9 mouse cellular contexts compared by ENCODE assay signal in genomic region chr11:106037418-106037751, GRCm38 (mm10). TPM values are rescaled to one million over a fixed set of nuclear protein-coding genes. Genes with fewer than 3 reads are reported as not detected.
A peak's percentile ranks its signal among the peaks of the same experiment; 100 is the strongest.
DNase-seq lines count a peak whose midpoint lies in the region; ATAC-seq and TF ChIP-seq lines count a peak whose summit lies in the region.
"Had no signal": no experiment of that assay in that cellular context is flagged by ENCODE, and none has a peak within 500 bp of the region (broad histone marks: within the 10 kb centered on the region; RNA-seq: fewer than 3 reads in every experiment).

No protein-coding gene starts in this region.

- H3K4me1 ChIP-seq in kidney, adult 2 months (ENCODE audit: control insufficient read depth, insufficient read depth, low read length) = peaks cover 4% of the 10 kb centered on the region; the same call in 1 of the 2 replicates
- H3K4me1 ChIP-seq in bone marrow, adult 2 months (ENCODE audit: control insufficient read depth, insufficient read depth, low read length) = peaks cover 1% of the 10 kb centered on the region; the same call in 1 of the 2 replicates
- H3K4me1 ChIP-seq in erythroblast, embryonic 14.5 days (ENCODE audit: control insufficient read depth) = peaks cover 29% of the 10 kb centered on the region
- H3K4me1 ChIP-seq in intestine, postnatal 0 days (replicated peaks; ENCODE audit: control insufficient read depth, insufficient read depth, low read length) = 0 out of 2 replicates have a peak, but pooled peaks cover 3% of the 10 kb centered on the region
- peaks cover 52% of the 10 kb centered on the region for H3K4me1 ChIP-seq in liver, embryonic 15.5 days (replicated peaks)

- no peaks in the 10 kb centered on the region for H3K36me3 ChIP-seq in kidney, adult 2 months (ENCODE audit: control insufficient read depth, insufficient read depth, low read length)
- peaks cover 15% of the 10 kb centered on the region for H3K36me3 ChIP-seq in erythroblast, embryonic 14.5 days (ENCODE audit: control insufficient read depth)
- H3K36me3 ChIP-seq in intestine, postnatal 0 days (ENCODE audit: control insufficient read depth, insufficient read depth) = no peaks in the 10 kb centered on the region
- H3K36me3 ChIP-seq in liver, embryonic 15.5 days (replicated peaks) = peaks cover 4% of the 10 kb centered on the region; the same call in 1 of the 2 replicates

- 1% methylated on average over 13 of the region's 13 CpGs for WGBS in kidney, adult 2 months
- WGBS in bone marrow, adult 2 months = 1% methylated on average over 13 of the region's 13 CpGs
- WGBS in intestine, postnatal 0 days = under 1% methylated on average over 13 of the region's 13 CpGs
- WGBS in liver, embryonic 15.5 days (ENCODE audit: insufficient replicate concordance) = 0% methylated on average over 13 of the region's 13 CpGs

- H3K27ac ChIP-seq in kidney, adult 2 months (ENCODE audit: insufficient read depth, low read depth, low read length) = no peak overlapping the region
- peak overlapping the region; percentile 83 for H3K27ac ChIP-seq in bone marrow, adult 2 months (ENCODE audit: control insufficient read depth, insufficient read depth, low read depth, low read length, poor library complexity)
- peak overlapping the region; percentile 90 for H3K27ac ChIP-seq in intestine, postnatal 0 days (ENCODE audit: low read depth, low read length)
- peak overlapping the region; percentile 89 for H3K27ac ChIP-seq in liver, embryonic 15.5 days (replicated peaks)

- H3K4me2 ChIP-seq in intestine, postnatal 0 days (replicated peaks; ENCODE audit: low read depth) = peak overlapping the region; percentile 75
- H3K4me2 ChIP-seq in liver, embryonic 15.5 days = peak overlapping the region; percentile 81

- ATAC-seq in intestine, postnatal 0 days = no peak
- ATAC-seq in liver, embryonic 15.5 days (ENCODE audit: insufficient read depth) = no peak

- peak overlapping the region; percentile 91 for H3K9ac ChIP-seq in intestine, postnatal 0 days (ENCODE audit: low read depth, low read length)
- H3K9ac ChIP-seq in liver, embryonic 15.5 days = peak overlapping the region; percentile 98

- no peak for TF ChIP-seq POLR2A in kidney, adult 2 months (IDR thresholded peaks at IDR 0.05; ENCODE audit: low read depth, low read length)
- TF ChIP-seq POLR2A in bone marrow, adult 2 months (IDR thresholded peaks at IDR 0.05; ENCODE audit: borderline replicate concordance, control insufficient read depth, low read depth, low read length) = no peak

- H3K4me3 ChIP-seq in kidney, adult 2 months (ENCODE audit: insufficient read depth, low read depth, low read length) = peak overlapping the region; percentile 89
- peak overlapping the region; percentile 94 for H3K4me3 ChIP-seq in bone marrow, adult 2 months (replicated peaks; ENCODE audit: control insufficient read depth, low read depth, low read length)
- peak overlapping the region; percentile 87 for H3K4me3 ChIP-seq in erythroblast, embryonic 14.5 days (replicated peaks)
- peak overlapping the region; percentile 97 for H3K4me3 ChIP-seq in intestine, postnatal 0 days (ENCODE audit: low read depth, low read length)
- H3K4me3 ChIP-seq in liver, embryonic 15.5 days (replicated peaks) = peak overlapping the region; percentile 100

- no peaks in the 10 kb centered on the region for H3K9me3 ChIP-seq in erythroblast, embryonic 14.5 days (ENCODE audit: control insufficient read depth, low read length)
- H3K9me3 ChIP-seq in intestine, postnatal 0 days (ENCODE audit: control insufficient read depth) = no peaks in the 10 kb centered on the region
- no peaks in the 10 kb centered on the region for H3K9me3 ChIP-seq in liver, embryonic 15.5 days (replicated peaks)

- DNase-seq in kidney, adult 2 months = no peak
- no peak for DNase-seq in kidney, adult 9 months
- DNase-seq in retina, postnatal 7 days (ENCODE audit: low read depth, low spot score) = peak; percentile 50
- DNase-seq in gastrocnemius, postnatal 14 days = no peak

- no peak for TF ChIP-seq CTCF in kidney, adult 2 months (conservative IDR thresholded peaks at IDR 0.05; ENCODE audit: insufficient read depth, insufficient read length, low read depth, low read length)
- TF ChIP-seq CTCF in bone marrow, adult 2 months (IDR thresholded peaks at IDR 0.05; ENCODE audit: control insufficient read depth, insufficient read depth, low read length) = no peak
- TF ChIP-seq CTCF in intestine, postnatal 0 days (IDR thresholded peaks at IDR 0.05; ENCODE audit: low read depth) = peak; percentile 42

- no peaks in the 10 kb centered on the region for H3K27me3 ChIP-seq in kidney, adult 2 months (replicated peaks; ENCODE audit: control insufficient read depth, insufficient read depth, low read length)
- H3K27me3 ChIP-seq in erythroblast, embryonic 14.5 days (ENCODE audit: control insufficient read depth) = no peaks in the 10 kb centered on the region
- H3K27me3 ChIP-seq in intestine, postnatal 0 days (replicated peaks; ENCODE audit: control insufficient read depth, insufficient read depth, low read length) = no peaks in the 10 kb centered on the region
- H3K27me3 ChIP-seq in liver, embryonic 15.5 days = no peaks in the 10 kb centered on the region

- intact Hi-C loops in gastrocnemius, postnatal 14 days (cut with DNase I; ENCODE audit: low total_unique reads) = no loop called here

RNA-seq across cellular contexts. Expression of gene Dcaf7, which starts 0.7 kb away (rescaled TPM):
- 34.1 and 37.7 TPM in 2 replicates for polyA plus RNA-seq in kidney, adult 2 months (2012; rRNA removed)
- polyA plus RNA-seq in bone marrow, adult 2 months (2011; ENCODE audit: insufficient read depth, insufficient read length, low replicate concordance, missing spikeins) = 15.9 and 16.9 TPM in 2 replicates
- polyA plus RNA-seq in erythroblast, embryonic 14.5 days (2012) = 0.91 and 0.92 TPM in 2 replicates
- 30.8 and 31.3 TPM in 2 replicates for polyA plus RNA-seq in intestine, postnatal 0 days (2015; fragmentation: Nextera tagmentation; extraction: Ambion mirVana)
- polyA plus RNA-seq in liver, embryonic 15.5 days (2015; fragmentation: Nextera tagmentation; extraction: Ambion mirVana) = 26.6 and 29.6 TPM in 2 replicates
- total RNA-seq in gastrocnemius, postnatal 14 days (2021) = 10 to 100 TPM; 31.4 to 34.0 TPM

RNA-seq across cellular contexts. Expression of gene Taco1, which starts 28.5 kb away (rescaled TPM):
- polyA plus RNA-seq in kidney, adult 2 months (2012; rRNA removed) = 21.3 and 21.4 TPM in 2 replicates
- polyA plus RNA-seq in bone marrow, adult 2 months (2011; ENCODE audit: insufficient read depth, insufficient read length, low replicate concordance, missing spikeins) = 6.6 and 11.8 TPM in 2 replicates
- polyA plus RNA-seq in erythroblast, embryonic 14.5 days (2012) = 0.49 and 0.57 TPM in 2 replicates
- 9.0 and 9.2 TPM in 2 replicates for polyA plus RNA-seq in intestine, postnatal 0 days (2015; fragmentation: Nextera tagmentation; extraction: Ambion mirVana)
- 6.1 and 6.4 TPM in 2 replicates for polyA plus RNA-seq in liver, embryonic 15.5 days (2015; fragmentation: Nextera tagmentation; extraction: Ambion mirVana)
- total RNA-seq in gastrocnemius, postnatal 14 days (2021) = 10 to 100 TPM; 38.8 to 42.5 TPM

RNA-seq across cellular contexts. Expression of gene Kcnh6, which starts 29.5 kb away (rescaled TPM):
- 0.04 and 0.06 TPM in 2 replicates for polyA plus RNA-seq in kidney, adult 2 months (2012; rRNA removed)
- polyA plus RNA-seq in bone marrow, adult 2 months (2011; ENCODE audit: insufficient read depth, insufficient read length, low replicate concordance, missing spikeins) = not detected in 2 replicates
- not detected in 2 replicates for polyA plus RNA-seq in erythroblast, embryonic 14.5 days (2012)
- polyA plus RNA-seq in intestine, postnatal 0 days (2015; fragmentation: Nextera tagmentation; extraction: Ambion mirVana) = 0.94 and 1.6 TPM in 2 replicates
- 0.05 and 0.07 TPM in 2 replicates for polyA plus RNA-seq in liver, embryonic 15.5 days (2015; fragmentation: Nextera tagmentation; extraction: Ambion mirVana)
- total RNA-seq in gastrocnemius, postnatal 14 days (2021) = not detected

RNA-seq across cellular contexts. Expression of gene Ace3, which starts 42.9 kb away (rescaled TPM):
- 0.06 and 0.07 TPM in 2 replicates for polyA plus RNA-seq in kidney, adult 2 months (2012; rRNA removed)
- polyA plus RNA-seq in bone marrow, adult 2 months (2011; ENCODE audit: insufficient read depth, insufficient read length, low replicate concordance, missing spikeins) = not detected in 2 replicates
- not detected in 2 replicates for polyA plus RNA-seq in erythroblast, embryonic 14.5 days (2012)
- not detected in 2 replicates for polyA plus RNA-seq in intestine, postnatal 0 days (2015; fragmentation: Nextera tagmentation; extraction: Ambion mirVana)
- not detected in 2 replicates for polyA plus RNA-seq in liver, embryonic 15.5 days (2015; fragmentation: Nextera tagmentation; extraction: Ambion mirVana)
- not detected for total RNA-seq in gastrocnemius, postnatal 14 days (2021)
- total RNA-seq: hematopoietic stem cell, adult 5-6 weeks had no signal

RNA-seq across cellular contexts. Expression of gene Map3k3, which starts 47.0 kb away (rescaled TPM):
- polyA plus RNA-seq in kidney, adult 2 months (2012; rRNA removed) = 27.8 and 31.6 TPM in 2 replicates
- polyA plus RNA-seq in bone marrow, adult 2 months (2011; ENCODE audit: insufficient read depth, insufficient read length, low replicate concordance, missing spikeins) = 7.3 and 14.4 TPM in 2 replicates
- 0.05 and 0.07 TPM in 2 replicates for polyA plus RNA-seq in erythroblast, embryonic 14.5 days (2012)
- 6.2 and 6.6 TPM in 2 replicates for polyA plus RNA-seq in intestine, postnatal 0 days (2015; fragmentation: Nextera tagmentation; extraction: Ambion mirVana)
- 5.2 and 6.0 TPM in 2 replicates for polyA plus RNA-seq in liver, embryonic 15.5 days (2015; fragmentation: Nextera tagmentation; extraction: Ambion mirVana)
- 10 to 100 TPM; 22.1 to 22.7 TPM for total RNA-seq in gastrocnemius, postnatal 14 days (2021)
